Mouse (Mus musculus) cerebellum, postnatal 25 days (tissue): ENCODE results near the gene Bpifb4.
A peak's percentile ranks its signal among the peaks of the same experiment; 100 is the strongest.

Experiments used
- DNase-seq, 2 experiments: peaks; one replicate each; pipeline ENCODE4 v3.0.0; 2021; ENCODE audit warnings: mixed read lengths in 2 of 2

Bpifb4 gene

DNA sequence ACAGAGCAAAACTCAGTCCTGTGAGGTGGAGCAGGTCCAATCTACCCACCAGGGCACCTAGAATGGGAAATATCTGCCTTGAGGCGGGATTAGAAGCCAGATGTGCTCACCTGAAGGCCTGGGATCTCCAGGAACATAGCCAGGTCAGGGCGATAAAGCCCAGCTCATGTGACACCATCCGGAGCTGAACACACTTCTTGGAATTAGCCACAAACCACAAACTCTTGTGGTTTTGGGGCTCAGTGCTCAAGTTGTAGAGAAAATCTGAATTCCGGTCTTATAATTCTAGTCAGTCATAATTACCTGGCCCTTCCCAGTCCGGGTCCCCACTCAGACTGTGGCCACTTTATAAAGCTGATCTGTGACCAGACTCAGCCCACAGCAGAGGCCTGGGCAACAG lies at the start of gene Bpifb4:
TSS of gene Bpifb4 (plus strand) at position 370 of the 400 bp plus-strand sequence.
- no peak for DNase-seq

DNA sequence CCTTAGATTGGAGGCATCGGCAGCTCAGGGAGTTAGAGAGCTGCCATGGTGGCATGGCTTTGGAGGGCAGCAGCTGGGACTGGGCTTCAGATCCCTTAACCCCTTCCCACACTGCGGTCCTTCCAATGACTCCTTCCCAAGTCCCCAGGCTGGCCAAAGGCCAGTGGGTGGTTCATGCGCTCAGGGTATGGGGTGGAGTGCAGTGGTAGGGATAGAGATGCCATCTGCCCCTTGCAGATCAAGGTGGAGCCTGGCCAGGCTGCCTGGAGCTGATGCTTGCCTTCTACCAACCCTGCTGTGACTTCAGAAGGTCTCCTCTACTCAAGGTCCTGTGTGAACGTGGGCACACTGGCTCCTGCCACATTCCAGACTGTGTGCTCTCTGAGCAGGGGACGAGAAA lies 38.9 kb upstream of the Bpifb4 start:
- DNase-seq = peak; percentile 34 to 56

DNA sequence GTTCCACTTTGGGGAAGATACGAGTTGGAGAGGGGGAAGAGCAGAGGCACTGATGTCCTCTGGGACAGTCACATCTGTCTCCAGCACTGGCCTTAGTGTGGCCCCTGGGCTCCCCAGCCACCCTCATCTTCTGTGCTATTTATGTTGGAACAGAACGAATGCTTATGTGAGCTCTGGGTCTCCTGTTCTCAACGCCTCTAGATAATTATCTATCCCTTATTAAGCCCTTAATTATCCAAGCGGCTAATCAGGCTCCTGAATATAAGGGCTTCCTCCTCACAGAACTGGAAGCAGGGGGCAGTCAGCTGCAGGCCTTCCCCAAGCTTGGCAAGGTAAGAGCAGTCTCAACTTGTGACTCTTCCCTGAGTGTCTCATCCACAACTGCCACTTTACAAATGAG lies 37.9 kb upstream of the Bpifb4 start, which contains the start of gene Bpifb6:
TSS of gene Bpifb6 (plus strand) at position 301 of the 400 bp plus-strand sequence.
- DNase-seq = no peak

DNA sequence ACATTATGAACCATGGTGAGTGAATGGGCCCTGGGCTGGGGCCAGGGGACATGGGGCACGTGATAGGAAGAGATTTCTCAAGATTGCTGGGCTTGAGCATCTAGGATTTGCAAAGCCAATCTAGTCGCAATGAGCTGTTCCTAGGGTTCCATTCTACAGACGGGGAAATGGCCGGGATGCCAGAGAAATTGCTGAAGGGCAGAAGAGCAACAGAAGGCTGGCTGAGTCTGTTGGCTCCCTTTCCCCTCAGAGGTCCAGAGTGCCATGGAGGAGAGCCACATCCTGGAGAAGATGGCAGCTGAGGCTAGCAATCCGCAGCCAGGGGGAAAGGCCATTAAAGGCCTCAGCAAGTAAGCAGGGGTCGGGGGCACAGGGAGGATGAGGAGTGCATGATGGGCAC lies 35.3 kb upstream of the Bpifb4 start:
- peak; percentile 61 to 72 for DNase-seq

DNA sequence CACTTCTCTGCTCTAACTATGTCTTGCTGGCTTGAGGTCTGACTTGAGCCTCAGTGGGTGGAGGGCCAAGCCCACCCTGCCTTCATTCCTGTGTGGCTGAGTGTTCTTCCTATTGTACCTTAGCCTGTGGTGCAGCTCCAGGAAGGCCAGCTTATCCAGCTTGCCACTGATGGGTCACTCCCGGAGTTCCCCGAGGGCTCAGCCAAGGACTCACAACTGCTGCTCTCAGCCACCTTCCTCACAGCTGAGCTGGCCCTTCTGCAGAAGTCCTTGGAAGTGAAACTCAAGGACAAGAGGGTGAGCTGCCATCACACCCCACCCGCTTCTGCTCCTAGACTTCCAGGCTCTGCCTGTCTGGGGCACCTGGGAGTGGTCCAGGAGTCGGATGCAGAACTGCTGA lies 31.4 kb upstream of the Bpifb4 start:
- no peak for DNase-seq

DNA sequence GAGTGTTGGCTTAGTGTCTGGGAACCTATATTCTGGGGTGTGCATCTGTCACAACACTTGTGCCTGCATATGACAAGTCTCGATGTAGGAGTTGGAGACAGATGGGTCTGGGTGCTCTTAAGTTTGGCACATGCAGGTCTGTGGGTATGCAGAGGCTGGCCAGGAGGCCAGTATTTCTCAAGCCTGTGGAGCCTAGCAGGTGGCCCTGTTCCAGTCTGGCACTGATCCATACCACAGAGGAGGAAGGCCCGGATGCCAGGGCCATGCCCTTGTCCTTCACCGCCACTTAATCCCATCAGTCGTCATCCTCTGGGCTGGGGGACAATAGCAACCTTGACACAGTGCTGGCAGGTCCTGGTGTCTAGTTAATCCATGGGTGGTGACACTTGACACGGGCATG lies 23.9 kb upstream of the Bpifb4 start:
- DNase-seq = peak in 1 of 2 experiments; percentile 38

DNA sequence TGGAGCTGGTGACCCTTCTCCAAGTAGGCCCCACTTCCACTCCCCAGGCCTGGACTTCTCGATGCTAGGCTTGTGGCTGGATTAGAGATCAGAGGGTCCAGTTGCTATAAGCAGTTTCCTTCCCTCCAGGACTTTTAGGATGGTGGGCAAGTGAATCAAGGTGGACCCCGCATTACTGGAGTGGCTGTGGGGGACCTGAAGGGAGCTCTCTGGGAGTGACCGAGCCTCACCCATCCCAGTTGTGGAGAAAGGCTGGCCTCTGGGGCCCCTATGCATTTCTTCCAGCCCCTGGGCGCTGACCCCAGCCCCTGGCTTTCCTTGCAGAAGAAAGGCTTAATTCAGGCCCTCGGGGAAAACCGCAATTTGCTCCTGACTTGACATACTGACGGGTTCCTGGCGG lies 20.1 kb upstream of the Bpifb4 start, which contains the start of gene Bpifb3:
TSS of gene Bpifb3 (plus strand) at position 301 of the 400 bp plus-strand sequence.
- DNase-seq = no peak

DNA sequence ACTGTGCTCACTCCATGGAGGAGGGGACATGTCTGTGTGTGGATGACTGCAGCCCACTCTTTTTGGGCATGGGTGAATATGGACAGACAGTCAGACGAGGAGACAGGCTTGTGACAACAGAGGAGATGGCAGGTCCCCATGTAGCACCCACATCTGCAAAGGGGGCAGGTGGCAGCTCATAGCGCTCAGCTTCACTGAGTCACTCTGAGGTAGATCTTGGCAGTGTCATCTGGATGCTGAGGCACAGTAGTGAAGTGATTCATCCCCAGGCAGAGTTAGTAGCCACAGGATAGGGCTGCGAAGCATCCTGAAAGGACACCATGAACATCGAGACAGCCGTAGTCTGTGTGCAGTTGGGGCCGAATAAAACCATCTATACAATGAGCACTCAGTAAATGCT lies 16.8 kb upstream of the Bpifb4 start:
- DNase-seq = no peak

DNA sequence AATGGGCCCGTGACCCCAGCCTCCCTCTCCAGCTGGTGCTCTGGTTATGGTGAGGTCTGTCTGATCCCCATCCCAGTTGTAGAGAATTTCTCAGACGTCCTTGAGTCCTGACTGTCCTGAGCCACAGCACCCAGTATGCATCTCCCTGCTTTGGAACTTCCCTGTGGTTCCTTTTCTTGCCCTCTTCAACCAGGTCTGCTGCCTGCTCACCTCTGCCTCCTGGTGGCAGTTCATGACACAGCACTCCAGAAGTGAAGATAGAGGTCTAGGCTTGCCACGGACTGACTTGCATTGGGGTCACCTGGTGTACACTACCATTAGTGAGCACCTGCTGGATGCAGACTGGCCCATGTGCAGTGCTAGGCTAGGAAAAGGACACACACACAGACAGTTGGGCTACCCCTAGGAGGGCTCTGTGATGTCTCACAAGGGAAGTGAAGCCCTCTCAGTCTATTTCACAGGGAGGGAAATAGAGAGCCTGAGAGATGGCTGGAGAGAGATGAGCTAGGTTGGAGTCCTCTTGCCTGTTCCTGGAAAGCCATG lies 8.1 kb upstream of the Bpifb4 start:
- DNase-seq = peak; percentile 70 to 81

DNA sequence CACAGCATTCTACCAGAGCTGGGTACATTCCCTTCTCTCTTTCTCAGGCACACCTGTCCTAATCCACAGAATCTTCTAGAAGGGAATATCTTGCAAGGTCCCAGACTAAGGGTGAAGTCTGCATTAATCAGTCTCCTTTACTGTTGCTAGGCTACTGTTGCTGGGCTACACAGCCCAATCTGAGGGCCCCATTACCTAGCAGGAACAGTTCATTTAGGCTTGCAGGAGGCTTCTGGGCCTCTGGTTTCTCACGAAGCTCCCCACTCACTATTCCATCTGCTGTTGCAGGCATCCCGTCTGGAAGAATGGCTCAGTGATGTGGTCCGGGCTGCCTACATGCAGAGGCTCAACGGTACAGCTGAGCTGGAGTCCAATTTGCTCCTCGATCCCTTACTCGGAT lies 6.9 kb upstream of the Bpifb4 start:
- no peak for DNase-seq

DNA sequence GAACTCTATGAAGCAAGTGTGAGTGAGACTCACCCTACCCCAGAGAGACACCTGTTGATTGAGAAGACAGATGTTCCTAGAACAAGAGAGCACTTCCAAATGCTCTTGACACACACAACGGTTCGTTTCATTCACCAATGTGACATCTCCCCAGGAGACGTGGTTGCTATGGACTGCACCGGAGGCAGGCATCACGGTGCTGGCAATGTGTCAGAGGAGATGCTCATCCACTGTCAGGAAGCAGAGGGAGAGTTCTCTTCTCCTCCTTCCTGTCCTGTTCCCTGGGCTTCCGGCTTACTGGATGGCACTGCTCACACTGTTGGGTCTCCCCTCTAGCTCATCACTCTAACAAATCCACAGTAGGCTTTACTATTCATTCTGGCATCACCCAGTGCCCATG lies 4.7 kb upstream of the Bpifb4 start:
- DNase-seq = no peak

DNA sequence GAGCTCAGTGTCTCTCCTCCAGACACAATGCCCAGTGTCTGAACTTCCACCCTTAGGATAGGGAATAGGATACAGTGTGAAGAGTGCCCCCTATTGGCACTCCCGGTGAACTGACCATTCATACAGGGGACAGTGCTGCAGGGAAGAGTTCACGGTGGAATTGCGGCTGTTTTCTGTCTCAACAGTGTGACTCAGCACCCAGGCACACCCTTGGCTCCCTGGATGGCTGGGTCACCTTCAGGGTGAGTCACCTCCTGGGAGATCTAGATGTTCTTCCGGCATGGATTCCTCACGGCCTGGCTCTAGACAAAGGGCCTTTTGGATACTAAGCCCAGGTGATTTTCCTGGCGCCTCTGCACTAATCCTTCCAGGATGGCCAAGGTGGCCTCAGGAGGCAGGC lies 2.7 kb upstream of the Bpifb4 start:
- no peak for DNase-seq

DNA sequence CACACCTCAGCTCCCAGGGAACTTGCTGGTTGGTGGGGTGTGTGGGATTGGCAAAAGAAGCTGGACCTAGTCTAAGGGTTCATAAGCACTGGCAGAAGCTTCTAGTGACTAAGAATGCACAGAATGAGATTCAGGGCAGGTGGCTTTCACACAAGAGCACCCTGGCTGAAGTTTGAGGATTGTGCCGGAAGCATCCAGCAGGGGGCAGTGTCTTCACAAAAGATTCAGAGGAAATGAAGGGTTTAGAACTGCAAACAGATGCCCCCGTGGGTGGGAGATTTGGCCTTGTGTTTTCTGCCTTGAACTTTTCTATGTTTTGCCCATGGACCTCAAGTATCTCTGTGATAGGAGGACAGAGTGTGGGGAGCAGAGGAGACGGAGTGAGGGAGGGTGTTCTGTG lies 5.5 kb downstream of the Bpifb4 start:
- peak; percentile 72 to 79 for DNase-seq

DNA sequence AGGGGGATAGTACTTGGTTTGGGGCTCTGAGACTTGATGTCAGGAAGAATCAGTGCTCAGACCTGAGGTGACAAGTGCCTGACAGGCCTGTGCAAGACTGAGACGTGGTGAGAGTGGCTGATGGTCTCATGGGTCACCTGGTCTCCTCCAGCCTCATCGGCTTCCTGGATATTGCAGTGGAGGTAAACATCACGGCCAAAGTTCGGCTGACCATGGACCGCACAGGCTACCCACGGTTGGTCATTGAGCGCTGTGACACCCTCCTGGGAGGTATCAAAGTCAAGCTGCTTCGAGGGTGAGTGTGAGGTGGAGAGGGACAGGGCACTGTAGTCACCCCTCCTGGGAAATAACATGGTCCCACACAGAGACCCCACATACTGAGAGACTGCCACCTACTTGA lies 6.6 kb downstream of the Bpifb4 start:
- DNase-seq = no peak

DNA sequence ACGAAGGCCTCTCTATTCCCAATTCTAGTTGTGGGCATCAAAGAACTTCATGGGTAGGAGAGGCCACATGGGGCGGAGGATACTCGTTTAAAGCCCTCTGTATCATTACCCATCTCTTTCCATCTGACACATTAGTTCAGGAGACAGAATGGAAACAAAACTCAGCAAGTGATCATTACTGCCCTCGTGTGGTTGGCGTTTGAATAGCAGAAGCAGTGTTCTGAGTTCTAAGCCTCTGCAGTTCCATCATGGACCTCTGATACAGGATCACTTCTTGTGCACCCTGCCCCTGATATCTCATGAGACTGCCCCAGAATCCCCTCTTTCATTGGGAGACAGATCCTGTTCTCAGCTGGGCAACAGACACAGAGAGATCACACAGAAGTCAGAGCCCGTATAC lies 14.9 kb downstream of the Bpifb4 start:
- peak; percentile 81 to 86 for DNase-seq

DNA sequence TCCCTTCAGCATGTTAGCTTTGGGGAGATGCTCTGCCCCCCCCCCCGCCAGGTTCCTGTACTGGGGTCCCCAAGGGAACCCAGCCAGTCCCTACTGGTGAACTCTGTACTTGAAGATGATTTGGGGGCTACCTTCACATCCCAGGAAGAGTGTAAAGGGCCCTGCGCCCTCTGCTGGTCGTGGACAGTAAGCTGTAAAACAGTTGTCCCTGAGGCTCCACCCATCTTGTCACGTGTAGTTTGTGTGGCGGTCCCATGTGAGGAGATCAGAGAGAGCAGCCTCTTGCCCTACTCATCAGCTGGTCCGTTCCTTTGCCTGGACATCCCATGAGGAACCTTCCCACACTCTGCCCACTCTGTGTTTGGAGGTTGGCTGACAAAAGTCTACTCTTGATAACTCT lies 15.8 kb downstream of the Bpifb4 start:
- DNase-seq = peak; percentile 35 to 62

DNA sequence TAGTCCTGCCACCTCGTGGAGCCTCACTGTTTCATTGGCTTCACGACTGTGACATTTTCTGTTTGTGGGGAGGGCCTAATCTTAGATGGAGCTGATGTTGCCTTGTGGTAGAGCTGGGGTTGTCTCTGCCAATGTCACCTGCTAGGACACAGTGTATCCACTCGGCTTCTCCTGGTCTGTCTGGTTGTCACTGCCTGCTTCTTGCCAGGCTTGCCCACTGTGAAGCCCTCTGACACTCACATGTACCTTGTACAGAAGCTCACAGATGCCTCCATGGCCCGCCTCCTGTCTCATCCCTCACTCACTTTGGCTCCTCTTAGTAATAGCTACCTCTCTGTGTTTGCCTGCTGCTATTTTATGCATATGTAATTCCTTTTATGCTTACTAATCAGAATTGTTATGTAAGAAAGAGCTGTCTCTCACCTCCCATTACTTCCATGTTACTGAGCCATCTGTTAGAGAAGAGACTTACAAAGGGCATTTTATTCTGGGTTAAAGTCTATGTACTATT lies 24.9 kb downstream of the Bpifb4 start:
- DNase-seq = peak; percentile 64 to 78

DNA sequence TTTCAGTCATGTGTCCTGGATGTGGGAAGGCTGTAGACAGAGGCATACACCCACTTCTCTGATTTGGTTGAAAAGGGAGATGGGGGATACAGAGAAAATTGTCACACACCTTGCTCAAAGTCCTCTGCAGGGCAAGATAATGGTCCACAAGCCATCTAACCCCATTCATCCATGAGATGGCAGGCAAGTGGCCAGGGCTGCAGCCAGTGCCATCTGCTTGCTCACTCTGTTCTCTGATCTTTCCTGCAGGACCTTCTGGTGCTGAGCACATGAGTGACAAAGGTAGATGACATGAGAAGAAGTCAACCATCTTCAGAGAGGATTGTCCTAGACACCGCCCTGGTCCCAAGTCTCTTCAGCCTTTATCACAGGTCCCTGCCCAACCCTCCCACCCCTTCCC lies 25.3 kb downstream of the Bpifb4 start:
- DNase-seq = peak; percentile 95 to 96

DNA sequence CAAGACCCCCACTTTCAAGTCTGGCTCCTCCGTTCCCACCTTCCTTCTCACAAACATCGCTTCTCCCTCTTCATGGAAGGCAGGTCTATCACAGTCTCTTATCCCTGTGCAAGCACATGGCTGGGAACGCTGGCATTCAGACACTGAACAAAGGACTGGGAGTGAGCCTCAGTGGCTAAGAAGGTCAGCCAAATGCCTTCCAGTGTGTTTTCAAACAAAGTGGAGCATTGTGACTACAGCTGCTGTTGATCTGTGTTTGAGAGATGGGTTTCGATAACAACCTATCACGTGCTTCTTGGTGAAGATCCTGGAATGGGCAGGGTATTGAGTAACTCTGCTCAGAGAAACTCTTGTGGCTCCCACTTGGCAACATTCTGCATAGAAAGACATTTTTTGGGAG lies 32.2 kb downstream of the Bpifb4 start:
- DNase-seq = no peak

DNA sequence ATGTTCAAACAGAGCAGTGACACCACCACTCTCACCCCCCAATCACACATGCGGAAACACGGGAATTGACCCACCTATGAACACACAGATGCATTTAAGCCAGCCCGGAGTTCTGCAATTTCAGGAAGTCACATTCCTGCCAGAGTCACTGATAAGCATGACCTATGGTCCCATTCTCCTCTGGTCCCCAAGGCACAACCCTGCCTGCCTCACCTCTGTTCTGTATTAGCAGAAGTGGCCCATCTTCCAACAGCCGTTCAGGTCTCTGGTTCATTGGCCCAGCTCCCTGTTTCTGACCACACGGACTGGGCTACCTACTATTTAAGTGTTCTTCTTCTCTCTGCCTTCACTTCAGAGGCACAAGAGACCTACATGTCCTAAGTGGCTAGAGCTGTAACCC lies 36.6 kb downstream of the Bpifb4 start, which contains the start of gene Bpifa6:
TSS of gene Bpifa6 (plus strand) at position 364 of the 400 bp plus-strand sequence.
- DNase-seq = no peak

DNA sequence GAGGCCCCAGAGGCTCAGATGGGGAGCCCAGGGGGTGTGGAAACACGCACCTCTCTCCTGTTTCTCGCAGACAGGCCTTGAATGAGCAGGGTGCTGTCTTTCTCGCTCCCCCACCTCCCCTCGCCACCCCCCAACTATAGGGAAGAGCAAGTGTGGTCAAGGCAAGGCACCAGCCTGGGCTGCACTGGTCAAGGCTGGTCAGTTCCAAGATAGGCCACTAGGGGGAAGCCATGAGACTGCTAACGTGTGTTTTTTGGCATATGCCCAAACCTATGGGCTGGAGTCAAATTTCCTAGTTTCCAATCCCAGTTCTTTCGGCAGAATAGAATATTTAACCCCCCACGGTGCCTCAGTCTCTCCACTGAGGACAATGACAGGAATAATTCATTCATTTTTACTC lies 57.8 kb downstream of the Bpifb4 start:
- peak; percentile 82 to 89 for DNase-seq

DNA sequence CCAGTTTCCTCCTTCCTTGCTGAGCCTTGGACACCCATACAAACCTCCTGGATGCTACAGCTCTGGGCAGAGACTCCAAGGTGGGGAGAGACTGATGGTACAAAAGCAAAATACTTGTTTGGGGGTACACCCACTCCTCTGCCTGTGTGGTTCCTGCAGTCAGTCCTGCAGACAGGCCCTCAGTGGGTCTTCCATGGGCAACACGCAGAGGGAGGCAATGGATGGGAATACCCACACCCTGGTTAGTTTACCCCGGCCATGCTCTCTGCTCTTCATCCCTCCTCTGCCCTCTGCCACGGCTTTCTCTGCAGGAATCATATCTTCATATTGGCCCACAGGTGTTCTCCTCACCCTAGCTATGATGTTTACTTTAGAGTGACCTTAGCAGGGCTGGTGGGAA lies 62.5 kb downstream of the Bpifb4 start:
- no peak for DNase-seq

DNA sequence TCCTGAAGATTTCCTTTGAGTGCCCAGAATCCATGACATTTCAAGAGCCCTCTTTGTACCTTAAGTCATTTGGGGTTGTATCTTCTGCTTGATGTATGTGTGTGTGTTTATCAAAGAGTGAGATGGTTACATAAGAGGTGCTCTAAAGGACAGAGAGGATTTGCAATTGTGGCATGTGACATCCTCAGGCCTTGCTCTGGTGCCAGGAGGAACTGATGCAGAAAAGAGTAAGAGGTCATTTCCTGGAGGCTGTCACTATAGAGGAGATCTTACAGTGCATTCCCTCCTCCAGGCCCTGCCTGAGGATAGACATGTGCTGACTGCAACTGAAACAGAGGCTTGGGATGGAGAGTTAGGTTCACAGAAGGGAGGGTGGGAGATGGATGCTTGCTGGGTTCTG lies 63.0 kb downstream of the Bpifb4 start:
- no peak for DNase-seq

DNA sequence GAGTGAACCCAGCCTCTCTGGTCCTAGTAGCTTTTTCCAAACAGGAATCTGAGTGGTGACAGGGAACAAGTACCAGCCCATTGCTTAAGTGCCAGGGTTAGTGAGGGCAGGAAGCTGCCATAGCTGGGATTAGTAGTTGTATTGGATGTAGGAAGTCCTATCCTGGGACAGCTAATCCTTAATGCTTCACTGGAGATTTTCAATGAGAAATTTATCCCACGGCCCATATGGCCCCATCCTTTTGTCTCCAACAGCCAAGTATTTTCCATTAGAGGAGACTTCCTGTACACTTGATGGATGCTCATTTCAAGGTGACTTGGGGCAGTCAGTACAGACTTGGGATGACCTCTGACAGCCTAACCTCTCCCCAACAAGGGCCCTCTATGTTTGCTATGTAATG lies 66.4 kb downstream of the Bpifb4 start:
- no peak for DNase-seq

DNA sequence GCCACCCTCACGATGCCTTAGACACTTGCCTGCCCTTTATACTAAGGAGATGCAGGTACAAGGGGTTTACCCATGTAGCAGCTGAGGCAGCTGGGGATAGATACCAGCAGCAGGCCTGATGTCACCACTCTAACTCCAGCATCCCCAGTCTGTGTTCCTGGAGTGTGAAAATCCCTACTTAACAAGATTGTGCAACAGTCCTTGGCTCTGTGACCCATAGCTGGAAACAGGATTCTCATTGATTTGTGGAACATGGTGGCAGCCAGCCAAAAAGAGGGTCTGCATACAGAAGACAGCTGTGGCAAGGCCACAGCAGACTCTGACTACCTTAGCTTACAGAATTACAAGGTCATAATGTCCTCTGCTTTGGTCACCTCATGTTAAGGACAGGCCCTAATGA lies 67.1 kb downstream of the Bpifb4 start:
- DNase-seq = no peak
